Mouse (Mus musculus): ENCODE data around the gene Adamtsl1.

Gene Adamtsl1

DNA sequence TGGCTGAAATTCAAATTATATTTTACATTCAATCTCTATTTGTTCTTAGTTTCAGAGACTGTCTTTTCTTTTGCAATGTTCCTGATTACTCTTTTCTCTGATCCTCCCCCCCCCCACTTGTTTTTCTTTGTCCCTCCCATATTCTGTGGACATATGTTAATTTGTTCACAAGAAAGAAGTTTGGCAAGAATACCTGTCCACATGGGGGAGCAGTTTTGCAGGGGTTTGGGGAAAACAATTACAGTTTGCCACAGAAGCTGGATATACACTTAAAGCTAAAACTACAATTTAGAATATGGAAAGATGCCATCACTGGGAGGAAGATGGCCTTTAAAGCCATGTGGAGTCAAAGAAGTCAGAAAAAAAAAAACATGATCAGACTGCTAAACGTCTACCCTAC, 532.9 kb downstream of the Adamtsl1 start:
- in situ Hi-C loops (cut with MboI, MseI): no loop called here

GRCm38 (mm10) chr4:86053487-86054237, 539.7 kb downstream of the Adamtsl1 start:
- in situ Hi-C loops (cut with MboI, MseI): no loop called here

DNA sequence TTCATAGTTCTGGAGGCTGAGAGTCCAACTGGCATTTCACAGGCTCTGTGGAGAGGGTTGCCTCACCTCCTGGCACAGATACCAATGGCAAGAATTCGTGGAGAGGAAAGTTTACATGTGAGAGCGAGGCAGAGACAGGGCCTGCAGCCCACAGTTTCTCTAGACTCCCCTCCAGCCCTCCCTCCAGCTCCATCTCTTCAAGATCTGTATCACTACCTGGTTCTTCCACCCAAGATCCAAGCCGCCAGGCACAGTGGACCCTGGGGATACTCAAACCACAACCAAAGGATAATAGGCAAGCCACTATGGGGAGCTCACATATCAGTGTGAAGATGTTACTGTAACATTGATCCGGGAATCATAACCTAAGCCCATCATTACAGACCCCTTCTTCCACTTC, 546.6 kb downstream of the Adamtsl1 start:
- in situ Hi-C loops (cut with MboI, MseI): no loop called here

GRCm38 (mm10) chr4:86068376-86068775, 554.4 kb downstream of the Adamtsl1 start:
- in situ Hi-C loops (cut with MboI, MseI): no loop called here

- in situ Hi-C loops (cut with MboI, MseI): no loop called here
These were observed 555.1 kb downstream of the Adamtsl1 start for GRCm38 (mm10) chr4:86068875-86069718.

GRCm38 (mm10) chr4:86074871-86075270, 560.9 kb downstream of the Adamtsl1 start:
- in situ Hi-C loops (cut with MboI, MseI): no loop called here

DNA sequence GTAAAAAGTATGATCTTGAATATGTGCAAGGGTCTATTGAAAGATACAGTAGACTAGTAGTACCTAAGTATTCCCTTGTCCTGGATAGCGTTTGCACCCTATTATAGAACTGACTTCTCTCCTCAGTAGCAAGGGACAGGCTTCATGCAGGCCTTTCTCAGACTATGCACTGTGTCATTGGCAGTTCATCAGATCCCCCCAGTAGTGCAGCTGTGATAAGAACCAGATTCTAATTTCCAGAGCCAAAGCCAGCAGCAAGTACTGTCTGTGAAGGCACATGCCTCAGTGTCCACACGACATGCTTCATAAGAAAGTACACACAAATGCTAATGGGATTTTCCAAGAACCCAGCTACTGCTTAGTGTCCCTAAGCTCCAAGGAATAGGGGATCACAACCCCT, 563.4 kb downstream of the Adamtsl1 start:
- in situ Hi-C loops (cut with MboI, MseI): no loop called here

DNA sequence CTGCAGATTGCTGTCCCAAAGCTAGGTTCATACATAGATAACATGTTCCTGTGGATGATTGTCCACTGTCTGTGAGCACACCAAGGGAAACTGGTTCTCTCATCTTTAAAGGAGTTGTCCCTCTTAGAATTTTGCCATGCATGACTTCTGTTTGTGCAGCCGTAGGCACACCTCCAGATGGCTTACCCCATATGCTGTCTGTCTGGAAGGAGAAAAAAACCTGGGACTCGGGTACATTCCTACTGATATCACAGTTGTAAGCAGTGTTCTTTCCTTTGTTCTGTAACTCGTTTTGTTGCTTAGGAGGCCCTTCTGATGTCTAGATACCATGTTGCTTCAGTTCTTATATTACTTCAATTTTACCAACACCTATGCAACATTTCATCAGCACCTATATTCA, 563.9 kb downstream of the Adamtsl1 start:
- in situ Hi-C loops (cut with MboI, MseI): no loop called here

GRCm38 (mm10) chr4:86087508-86087907, 573.5 kb downstream of the Adamtsl1 start:
- in situ Hi-C loops (cut with MboI, MseI): loop anchor here (10.0 kb wide), 1 partner anchor 287 kb away; no protein-coding TSS in a partner anchor

DNA sequence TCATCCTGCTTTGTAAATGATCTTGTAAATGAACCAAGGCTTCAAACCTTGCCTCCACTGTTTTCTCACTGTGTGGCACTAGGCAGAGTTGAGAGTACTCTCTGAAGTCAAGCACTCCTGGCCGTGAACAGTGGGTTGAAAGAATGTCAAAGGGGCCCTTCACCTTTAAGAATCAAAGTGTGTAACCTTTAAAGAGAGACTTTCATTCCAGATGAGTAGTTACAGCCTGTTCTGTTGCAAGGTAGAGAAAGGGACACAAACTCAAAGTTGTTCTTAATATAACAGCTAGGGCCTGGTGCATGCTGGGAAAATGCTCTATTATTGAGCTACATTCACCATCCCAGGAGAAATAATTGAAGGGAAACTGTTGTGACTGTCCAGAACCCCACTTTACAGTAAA, 589.2 kb downstream of the Adamtsl1 start:
- in situ Hi-C loops (cut with MboI, MseI): no loop called here

GRCm38 (mm10) chr4:86108325-86108724, 594.4 kb downstream of the Adamtsl1 start:
- in situ Hi-C loops (cut with MboI, MseI): no loop called here

- in situ Hi-C loops (cut with MboI, MseI): no loop called here
These were observed 605.1 kb downstream of the Adamtsl1 start for GRCm38 (mm10) chr4:86119067-86119466.

DNA sequence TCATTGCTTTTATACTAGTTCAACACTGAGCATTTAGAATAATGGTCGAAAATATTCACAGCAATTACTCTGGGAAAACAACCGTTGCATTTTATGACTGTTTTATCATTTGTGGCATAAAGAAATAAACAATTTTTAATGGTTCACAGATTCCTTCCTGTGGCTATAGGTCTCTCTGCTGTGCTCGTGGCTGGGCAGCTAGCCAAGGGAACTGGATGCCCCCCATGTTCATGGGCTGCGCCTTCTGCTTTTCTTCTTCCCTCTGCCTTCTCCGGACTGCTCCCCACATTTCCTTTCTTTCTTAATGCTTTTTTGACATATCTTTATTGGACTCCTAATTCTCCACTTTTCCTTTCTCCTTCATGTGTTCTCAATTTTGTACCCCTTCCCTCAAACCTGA, 608.5 kb downstream of the Adamtsl1 start:
- in situ Hi-C loops (cut with MboI, MseI): no loop called here

DNA sequence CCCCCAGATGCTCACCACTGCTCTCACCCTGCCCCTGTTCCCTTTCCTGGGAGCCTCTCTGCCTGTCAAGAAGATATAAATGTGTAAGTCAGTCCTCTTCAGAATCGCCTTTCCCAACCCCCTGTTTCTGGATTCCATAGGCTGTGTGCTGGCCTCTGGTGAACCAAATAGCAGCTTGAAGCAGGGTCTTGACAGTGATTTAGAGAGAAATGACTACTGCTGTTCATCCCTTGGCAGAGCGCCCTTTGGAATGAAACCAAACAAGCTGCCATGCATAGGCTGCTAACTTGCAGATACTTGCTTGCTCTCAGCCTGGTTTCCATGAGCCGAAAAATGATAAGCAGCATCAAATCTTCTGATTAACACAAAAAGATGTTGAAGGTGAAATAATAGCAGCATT, 610.4 kb downstream of the Adamtsl1 start:
- in situ Hi-C loops (cut with MboI, MseI): no loop called here

GRCm38 (mm10) chr4:86126636-86127035, 612.7 kb downstream of the Adamtsl1 start:
- in situ Hi-C loops (cut with MboI, MseI): no loop called here

DNA sequence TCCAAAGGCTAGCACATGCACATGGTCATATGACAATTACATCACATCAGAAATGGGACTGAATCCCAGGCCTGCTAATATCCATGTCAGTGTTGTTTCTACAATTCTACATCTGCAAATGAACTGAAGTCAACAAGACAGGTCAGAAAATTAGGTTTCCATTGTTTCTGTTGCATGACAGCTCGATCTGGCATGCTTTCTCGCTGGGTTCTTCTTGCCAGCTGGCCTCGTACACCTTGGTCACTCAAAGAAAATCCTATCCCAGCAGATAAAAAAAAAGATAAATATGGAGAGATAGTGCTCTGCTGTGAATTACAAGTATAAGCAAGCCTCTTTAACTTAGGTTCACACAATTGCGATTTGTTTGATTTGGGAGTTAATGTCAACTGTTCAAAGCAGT, 644.6 kb downstream of the Adamtsl1 start:
- in situ Hi-C loops (cut with MboI, MseI): no loop called here

DNA sequence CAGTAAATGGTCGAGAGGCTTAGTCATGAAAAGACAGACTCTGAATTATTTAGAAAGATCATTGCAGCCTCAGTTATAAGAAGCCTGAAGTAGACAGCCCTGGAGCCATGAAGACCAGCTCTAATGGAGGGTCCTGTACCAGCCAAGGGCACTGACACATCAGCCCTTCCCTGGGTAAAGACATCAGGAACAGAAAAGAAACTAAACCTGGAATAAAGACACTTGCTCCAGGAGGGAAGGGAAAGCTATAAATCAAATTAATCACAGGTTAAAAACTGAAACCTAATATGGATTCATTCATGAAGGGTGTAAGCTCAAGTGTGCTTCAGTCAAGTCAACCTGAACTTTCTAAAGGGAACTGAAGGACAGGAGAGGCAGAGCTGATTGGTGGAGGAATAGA, 645.4 kb downstream of the Adamtsl1 start:
- in situ Hi-C loops (cut with MboI, MseI): no loop called here

GRCm38 (mm10) chr4:86170763-86171162, 656.8 kb downstream of the Adamtsl1 start:
- in situ Hi-C loops (cut with MboI, MseI): no loop called here

DNA sequence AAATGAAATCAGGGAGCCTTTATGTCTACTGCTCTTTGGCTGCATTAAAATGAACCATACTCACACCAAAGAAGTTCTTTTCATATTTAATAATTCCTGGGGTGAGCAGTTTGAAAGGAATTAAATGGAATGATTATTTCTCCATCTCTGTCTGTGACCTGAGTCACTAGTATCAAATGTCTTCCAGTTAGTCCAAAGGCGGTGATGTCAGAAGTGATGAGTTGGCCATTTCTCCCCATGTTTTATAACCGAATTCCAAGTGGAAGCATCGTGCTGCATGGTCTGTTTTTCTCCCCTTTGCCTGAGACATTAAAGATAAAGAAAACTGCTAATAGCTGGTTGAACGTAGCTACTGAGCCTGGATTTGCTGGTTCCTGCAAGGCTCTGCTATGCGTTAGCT, 657.5 kb downstream of the Adamtsl1 start:
- in situ Hi-C loops (cut with MboI, MseI): no loop called here

- in situ Hi-C loops (cut with MboI, MseI): no loop called here
These were observed 663.5 kb downstream of the Adamtsl1 start for GRCm38 (mm10) chr4:86177471-86177870.

GRCm38 (mm10) chr4:86178116-86178515, 664.1 kb downstream of the Adamtsl1 start:
- in situ Hi-C loops (cut with MboI, MseI): no loop called here

DNA sequence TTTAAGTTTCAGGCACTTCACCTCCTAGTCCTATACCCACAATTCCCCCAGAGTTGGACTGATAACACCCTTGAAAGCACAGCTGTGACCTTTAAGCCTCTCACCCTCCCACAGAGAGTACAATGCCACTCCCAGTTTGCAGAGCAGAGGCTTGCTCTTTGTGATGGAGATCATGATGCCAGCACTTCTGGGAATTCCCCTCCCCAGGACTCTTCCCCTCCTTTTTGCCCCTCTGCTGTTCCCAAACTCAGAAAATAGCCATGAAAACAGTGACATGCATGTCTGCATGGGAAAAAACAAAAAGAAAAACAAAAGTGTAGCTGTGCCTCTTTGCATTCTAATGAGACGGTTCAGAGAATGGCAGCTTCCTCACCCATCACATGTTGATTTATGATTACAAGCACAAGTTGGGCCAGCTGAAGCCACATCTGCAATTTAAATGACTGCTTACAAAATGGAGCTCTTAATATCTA, 669.8 kb downstream of the Adamtsl1 start:
- in situ Hi-C loops (cut with MboI, MseI): loop anchor here (10.0 kb wide), 1 partner anchor 1019 kb away; no protein-coding TSS in a partner anchor

GRCm38 (mm10) chr4:86189853-86190252, 675.9 kb downstream of the Adamtsl1 start:
- in situ Hi-C loops (cut with MboI, MseI): loop anchor here (10.0 kb wide), 1 partner anchor 1025 kb away; no protein-coding TSS in a partner anchor

Measured in regulatory T cell (primary cell).